Mouse (Mus musculus) embryo, embryonic 9.5 days (tissue): Measurements from ENCODE around the gene Olfr1095.

Experiments
- DNase-seq: peaks from one replicate; pipeline ENCODE4 v3.0.0-alpha.2; 2017; ENCODE audit errors: extremely low spot score

Olfr1095 gene

GRCm38 (mm10) chr2:86851596-86851995 is at the start of gene Olfr1095:
Gene Olfr1095, minus strand, starts transcription at chr2:86851696.
- DNase-seq, result no peak

- no peak for DNase-seq
Measured at GRCm38 (mm10) chr2:86892116-86892515, 40.6 kb upstream of the Olfr1095 start, which contains the start of gene Olfr1097. Gene Olfr1097, minus strand, starts transcription at chr2:86892216.

- no peak for DNase-seq
Measured at GRCm38 (mm10) chr2:86874702-86875101, 23.2 kb upstream of the Olfr1095 start, which contains the start of gene Gm13723. Gene Gm13723, minus strand, starts transcription at chr2:86874802.

- no peak for DNase-seq
Measured at GRCm38 (mm10) chr2:86824363-86824762, 27.1 kb downstream of the Olfr1095 start, which contains the start of gene Olfr1094. Gene Olfr1094, plus strand, starts transcription at chr2:86824663.

GRCm38 (mm10) chr2:86809918-86810317 is 41.6 kb downstream of the Olfr1095 start, which contains the start of gene Olfr141:
Gene Olfr141, minus strand, starts transcription at chr2:86810018.
- DNase-seq, result no peak
